Mouse (Mus musculus) heart, postnatal 25 days (tissue): ENCODE measurements around the gene Crygd. TPM values are rescaled to one million over a fixed set of nuclear protein-coding genes. Genes with fewer than 3 reads are reported as not detected.

Source experiments
- DNase-seq: peaks from one replicate; pipeline ENCODE4 v3.0.0; 2022; ENCODE audit warnings: low spot score
- intact Hi-C: fragments of 180-260 bp; cut with DNase I; formaldehyde crosslinking; loops from one replicate; pipeline ENCODE4 v1.15.1; 2025
- total RNA-seq, 2 experiments: library from RNA; stranded (reverse); gene quantifications; 2 replicates each; pipeline ENCODE4 v1.2.3; 2021

Crygd gene
- total RNA-seq, 2 experiments from 2014 or later = not detected

GRCm38 (mm10) chr1:65046401-65047109, 16.7 kb downstream of the Crygd start:
- no peak for DNase-seq
- intact Hi-C loops = loop anchor here (2.0 kb wide), 1 partner anchor 132 kb away; no protein-coding TSS in a partner anchor

DNA sequence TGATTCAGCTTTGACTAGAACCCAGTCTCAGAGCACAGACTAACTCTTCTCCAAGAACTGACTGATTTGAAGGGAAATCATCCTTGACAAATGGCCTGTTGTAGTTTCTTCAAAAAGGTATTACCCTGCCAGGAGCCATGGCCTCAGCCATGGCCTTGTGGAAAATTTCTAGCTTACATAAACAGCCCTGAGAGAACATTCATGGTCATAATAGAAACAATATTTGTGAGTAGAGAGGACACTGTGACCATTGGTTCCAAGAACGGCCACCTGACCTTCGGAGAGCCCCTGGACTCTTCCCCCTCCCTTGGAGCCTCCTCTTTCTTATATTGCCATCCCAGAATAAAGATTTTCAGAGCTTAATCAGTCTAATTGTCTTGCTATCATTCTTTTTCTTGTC, 19.8 kb downstream of the Crygd start:
- no peak for DNase-seq
- intact Hi-C loops = no loop called here

- DNase-seq = no peak
- intact Hi-C loops = no loop called here
These were observed 21.4 kb downstream of the Crygd start for GRCm38 (mm10) chr1:65041837-65042236.

- DNase-seq = no peak
- intact Hi-C loops = no loop called here
These were observed 22.4 kb downstream of the Crygd start for GRCm38 (mm10) chr1:65040806-65041205.

DNA sequence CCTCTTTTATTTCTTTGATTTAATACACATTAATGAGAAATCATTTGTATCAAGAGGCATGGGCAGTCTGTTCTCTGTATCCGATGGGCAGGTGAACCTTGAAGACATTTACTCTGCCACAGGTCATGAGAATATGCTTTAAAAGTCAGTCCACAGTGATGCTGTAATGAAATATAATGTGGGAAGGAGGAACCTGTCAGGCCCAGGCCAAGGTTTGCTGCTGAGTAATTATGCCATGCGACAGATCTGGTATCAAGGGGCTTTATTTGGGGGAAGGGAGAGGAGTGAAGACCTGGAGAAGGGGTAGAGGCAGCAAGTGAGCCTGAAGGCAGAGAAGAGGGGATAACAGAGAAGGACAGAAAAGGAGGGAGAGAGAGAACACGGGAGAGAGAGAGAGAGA, 23.6 kb downstream of the Crygd start:
- intact Hi-C loops = no loop called here

GRCm38 (mm10) chr1:65037542-65037941, 25.7 kb downstream of the Crygd start:
- no peak for DNase-seq
- intact Hi-C loops = no loop called here

More for the DNA sequence above, 23.6 kb downstream of the Crygd start:
- no peak for DNase-seq

- intact Hi-C loops = no loop called here
- DNase-seq = no peak
These were observed 27.7 kb downstream of the Crygd start for GRCm38 (mm10) chr1:65035513-65035912.

DNA sequence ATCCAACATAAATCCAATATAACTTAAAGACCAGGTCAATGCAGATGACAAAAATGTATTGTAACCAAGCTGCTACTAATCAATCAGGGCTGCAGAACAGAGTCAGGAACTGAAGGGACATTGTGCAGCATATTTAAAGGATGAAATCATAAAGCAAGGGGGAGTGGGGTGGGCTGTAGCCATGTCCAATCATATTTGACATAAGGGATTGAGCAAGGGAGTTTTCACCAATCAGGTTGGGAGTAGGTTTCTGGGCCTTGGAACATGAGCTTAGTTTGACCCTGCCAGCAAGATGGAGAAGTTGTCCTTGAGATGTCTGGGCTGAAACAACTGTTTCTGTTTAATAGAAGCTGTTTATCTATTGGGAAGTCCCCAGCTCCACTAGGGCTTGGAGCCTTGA, 30.6 kb downstream of the Crygd start, which contains the start of gene Akr1cl:
Gene Akr1cl, minus strand, starts transcription at position 119 of the 400 bp plus-strand sequence.
- intact Hi-C loops = no loop called here
- no peak for DNase-seq

DNA sequence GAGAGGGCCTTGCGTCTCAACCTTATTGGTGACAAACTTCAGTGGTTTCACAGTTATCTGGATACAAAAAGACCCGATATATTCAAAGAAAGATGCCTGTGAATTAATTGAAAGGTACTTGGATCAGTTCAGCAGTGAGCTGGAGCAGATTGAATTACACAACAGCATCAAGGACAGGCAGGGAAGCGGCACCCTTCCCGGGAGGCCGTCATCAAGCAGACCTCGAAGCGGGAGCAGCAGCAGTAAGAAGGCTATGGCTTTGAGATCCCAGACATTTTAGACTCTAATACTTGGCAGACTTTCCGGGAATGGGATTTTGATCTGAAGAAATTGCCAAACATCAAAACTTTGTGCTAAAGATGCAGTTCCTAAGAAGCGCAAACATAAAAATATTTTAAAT, 35.0 kb downstream of the Crygd start:
- DNase-seq = no peak
- intact Hi-C loops = no loop called here

DNA sequence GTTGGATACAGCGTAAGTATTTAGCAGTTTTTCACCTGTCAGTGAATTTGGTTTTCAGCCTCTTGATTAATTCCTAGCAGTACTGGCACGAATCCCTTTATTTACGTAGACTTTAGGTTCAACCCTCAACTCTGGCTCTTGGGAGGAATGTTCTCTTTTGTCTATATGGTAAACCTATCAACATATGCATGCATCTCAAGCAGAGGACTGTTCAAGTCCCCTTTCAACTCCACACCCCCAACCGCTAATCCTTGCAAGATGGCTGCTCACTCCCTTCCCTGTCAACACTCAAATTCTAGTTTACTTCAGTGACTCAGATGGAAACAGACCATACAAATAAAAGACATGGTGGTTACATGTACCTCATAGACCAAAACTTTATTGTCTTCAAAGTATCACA, 50.5 kb downstream of the Crygd start:
- intact Hi-C loops = loop anchor here (5.0 kb wide), 2 partner anchors 395 to 1355 kb away; partner anchors contain the start of gene Mettl21a
- no peak for DNase-seq

Other genes starting within 250 kb of the Crygd start
- gene Plekhm3, start 106.6 kb downstream of the Crygd start, total RNA-seq = 1 to 10 TPM; 8.3 to 9.6 TPM
- not detected for gene Akr1cl, start 30.7 kb downstream of the Crygd start, total RNA-seq
- gene Cryge, start 12.3 kb downstream of the Crygd start, total RNA-seq = not detected
- gene Crygc, start 10.2 kb upstream of the Crygd start, total RNA-seq = not detected
- gene Crygb, start 18.8 kb upstream of the Crygd start, total RNA-seq = not detected
- not detected for gene Cryga, start 39.9 kb upstream of the Crygd start, total RNA-seq
- gene Gm28845, start 56.1 kb upstream of the Crygd start, total RNA-seq = not detected
- not detected for gene D630023F18Rik, start 59.8 kb upstream of the Crygd start, total RNA-seq
- gene Idh1, start 123.0 kb upstream of the Crygd start, total RNA-seq = 10 to 100 TPM; 65.9 to 74.1 TPM
- 10 to 100 TPM; 10.5 to 11.2 TPM for gene Pikfyve, start 123.2 kb upstream of the Crygd start, total RNA-seq
- gene Pth2r, start 218.6 kb upstream of the Crygd start, total RNA-seq = not detected